In the genomic region with DNA sequence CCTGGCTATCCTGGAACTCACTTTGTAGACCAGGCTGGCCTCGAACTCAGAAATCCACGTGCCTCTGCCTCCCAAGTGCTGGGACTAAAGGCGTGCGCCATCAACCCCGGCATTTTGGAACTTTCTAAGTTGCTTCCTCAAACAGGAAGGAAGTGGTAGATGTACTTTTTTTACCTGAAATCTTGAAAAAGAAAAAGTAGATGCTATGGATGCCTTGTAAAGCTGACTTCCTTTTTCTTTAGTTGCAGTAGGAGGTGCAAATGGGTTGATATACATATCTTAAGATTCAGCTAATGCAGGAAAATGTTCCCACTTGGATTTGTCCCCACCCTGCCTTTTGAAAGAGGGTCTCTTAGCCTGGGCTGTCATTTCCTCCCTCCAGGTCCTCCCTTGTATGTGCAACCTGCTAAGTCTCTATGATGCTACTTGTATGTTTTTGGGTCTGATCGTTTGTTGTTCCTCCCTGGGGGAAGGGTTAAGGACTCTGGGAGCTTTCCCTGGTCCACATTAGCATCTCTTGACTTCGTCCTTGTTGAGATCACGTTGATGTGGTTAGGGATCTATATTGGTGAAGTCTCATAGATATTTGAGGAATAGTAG, we compare ENCODE assay signal across 10 mouse cellular contexts. TPM values are rescaled to one million over a fixed set of nuclear protein-coding genes. Genes with fewer than 3 reads are reported as not detected.
DNase-seq lines count a peak whose midpoint lies in the region; ATAC-seq and TF ChIP-seq lines count a peak whose summit lies in the region.
"Had no signal": no experiment of that assay in that cellular context is flagged by ENCODE, and none has a peak within 500 bp of the region (broad histone marks: within the 10 kb centered on the region; RNA-seq: fewer than 3 reads in every experiment).

No protein-coding gene starts in this region.

- peak overlapping the region; percentile 68 for H3K4me2 ChIP-seq in forebrain, embryonic 12.5 days
- no peak overlapping the region for H3K4me2 ChIP-seq in forebrain, postnatal 0 days (ENCODE audit: low read depth)
- peak overlapping the region; percentile 71 for H3K4me2 ChIP-seq in lung, embryonic 14.5 days
- H3K4me2 ChIP-seq in liver, embryonic 13.5 days, result peak overlapping the region; percentile 91
- no peak overlapping the region for H3K4me2 ChIP-seq in midbrain, embryonic 11.5 days

- peaks cover 11% of the 10 kb centered on the region for H3K4me1 ChIP-seq in forebrain, embryonic 12.5 days
- H3K4me1 ChIP-seq in forebrain, postnatal 0 days (ENCODE audit: insufficient read depth), result peaks cover 8% of the 10 kb centered on the region; the same call in 1 of the 2 replicates
- 0 out of 2 replicates have a peak, but pooled peaks cover 4% of the 10 kb centered on the region for H3K4me1 ChIP-seq in lung, embryonic 14.5 days (ENCODE audit: insufficient read depth)
- peaks cover 9 to 10% of the 10 kb centered on the region in 2 experiments for H3K4me1 ChIP-seq in ES-E14 (ENCODE audit: control insufficient read depth in 2 of 2, insufficient read depth in 2 of 2, low read length in 2 of 2, poor library complexity in 1 of 2)
- H3K4me1 ChIP-seq in liver, embryonic 13.5 days (replicated peaks), result peaks cover 53% of the 10 kb centered on the region
- H3K4me1 ChIP-seq in midbrain, embryonic 11.5 days (ENCODE audit: control insufficient read depth, insufficient read depth, low read length), result peaks cover 6% of the 10 kb centered on the region

- in situ Hi-C loops in ES-E14 (cut with MboI; ENCODE audit: low sequenced_read_pairs in 2 of 2, unreplicated experiment in 2 of 2), result no loop called here

- no peak overlapping the region for H3K4me3 ChIP-seq in forebrain, embryonic 12.5 days (replicated peaks)
- H3K4me3 ChIP-seq in forebrain, postnatal 0 days (ENCODE audit: low read depth, low read length), result no peak overlapping the region
- no peak overlapping the region for H3K4me3 ChIP-seq in lung, embryonic 14.5 days (ENCODE audit: low read depth, low read length)
- peak overlapping the region; percentile 35 to 89; a peak in 3 of 4 replicates for H3K4me3 ChIP-seq in ES-E14 (ENCODE audit: insufficient read depth in 1 of 2, low read depth in 1 of 2, low read length in 2 of 2, poor library complexity in 1 of 2, severe bottlenecking in 1 of 2)
- peak overlapping the region; percentile 88 for H3K4me3 ChIP-seq in liver, embryonic 13.5 days (replicated peaks)
- H3K4me3 ChIP-seq in midbrain, embryonic 11.5 days (ENCODE audit: low read depth, low read length), result no peak overlapping the region

- H3K27me3 ChIP-seq in forebrain, embryonic 12.5 days, result no peaks in the 10 kb centered on the region
- no peaks in the 10 kb centered on the region for H3K27me3 ChIP-seq in forebrain, postnatal 0 days (ENCODE audit: insufficient read depth, low read length)
- H3K27me3 ChIP-seq in lung, embryonic 14.5 days (ENCODE audit: insufficient read depth, low read length), result no peaks in the 10 kb centered on the region
- no peaks in the 10 kb centered on the region for H3K27me3 ChIP-seq in liver, embryonic 13.5 days
- H3K27me3 ChIP-seq in midbrain, embryonic 11.5 days (ENCODE audit: control insufficient read depth, insufficient read depth, low read length), result no peaks in the 10 kb centered on the region
- H3K27me3 ChIP-seq: hindbrain, embryonic 13.5 days had no signal

- no peak overlapping the region for H3K9ac ChIP-seq in forebrain, embryonic 12.5 days
- H3K9ac ChIP-seq in forebrain, postnatal 0 days, result no peak overlapping the region
- no peak overlapping the region for H3K9ac ChIP-seq in lung, embryonic 14.5 days
- no peak overlapping the region; the same call in 1 of the 2 replicates for H3K9ac ChIP-seq in ES-E14 (ENCODE audit: insufficient read depth, low read depth, low read length, poor library complexity, severe bottlenecking)
- H3K9ac ChIP-seq in liver, embryonic 13.5 days, result peak overlapping the region; percentile 95; the same call in 1 of the 2 replicates
- H3K9ac ChIP-seq in midbrain, embryonic 11.5 days (ENCODE audit: low read length), result no peak overlapping the region

- H3K9me3 ChIP-seq in forebrain, embryonic 12.5 days, result no peaks in the 10 kb centered on the region
- H3K9me3 ChIP-seq in forebrain, postnatal 0 days (ENCODE audit: low read length), result no peaks in the 10 kb centered on the region
- no peaks in the 10 kb centered on the region for H3K9me3 ChIP-seq in lung, embryonic 14.5 days (ENCODE audit: low read depth, low read length)
- H3K9me3 ChIP-seq in ES-E14 (ENCODE audit: control insufficient read depth, insufficient read depth, low read depth, low read length), result no peaks in the 10 kb centered on the region
- no peaks in the 10 kb centered on the region for H3K9me3 ChIP-seq in liver, embryonic 13.5 days (replicated peaks)
- H3K9me3 ChIP-seq in midbrain, embryonic 11.5 days (ENCODE audit: control insufficient read depth, low read length), result no peaks in the 10 kb centered on the region
- H3K9me3 ChIP-seq: hindbrain, embryonic 13.5 days had no signal

- peaks cover 35% of the 10 kb centered on the region for H3K36me3 ChIP-seq in forebrain, embryonic 12.5 days (replicated peaks)
- H3K36me3 ChIP-seq in forebrain, postnatal 0 days (ENCODE audit: insufficient read depth), result peaks cover 19% of the 10 kb centered on the region
- H3K36me3 ChIP-seq in lung, embryonic 14.5 days (ENCODE audit: insufficient read depth), result peaks cover 31% of the 10 kb centered on the region
- peaks cover 13% of the 10 kb centered on the region for H3K36me3 ChIP-seq in ES-E14 (ENCODE audit: control insufficient read depth, insufficient read depth, low read length, poor library complexity, severe bottlenecking)
- H3K36me3 ChIP-seq in liver, embryonic 13.5 days, result peaks cover 35% of the 10 kb centered on the region
- peaks cover 21% of the 10 kb centered on the region for H3K36me3 ChIP-seq in midbrain, embryonic 11.5 days (ENCODE audit: control insufficient read depth, insufficient read depth, low read length)

- no peak for TF ChIP-seq CTCF in forebrain, postnatal 0 days (IDR thresholded peaks at IDR 0.05; ENCODE audit: low read depth)
- no peak for TF ChIP-seq CTCF in lung, embryonic 14.5 days (IDR thresholded peaks at IDR 0.05; ENCODE audit: low read depth)

- no peak for ATAC-seq in forebrain, embryonic 12.5 days (ENCODE audit: low FRiP score)
- no peak for ATAC-seq in forebrain, postnatal 0 days
- ATAC-seq in lung, embryonic 14.5 days (ENCODE audit: insufficient read depth), result no peak
- ATAC-seq in liver, embryonic 13.5 days (ENCODE audit: low read depth), result no peak
- ATAC-seq in midbrain, embryonic 11.5 days (ENCODE audit: low FRiP score), result no peak

- no peak overlapping the region for H3K27ac ChIP-seq in forebrain, embryonic 12.5 days
- no peak overlapping the region for H3K27ac ChIP-seq in forebrain, postnatal 0 days (ENCODE audit: low read depth, low read length)
- H3K27ac ChIP-seq in lung, embryonic 14.5 days (ENCODE audit: low read depth), result no peak overlapping the region
- H3K27ac ChIP-seq in ES-E14 (ENCODE audit: insufficient read depth, low read depth, low read length, poor library complexity, severe bottlenecking), result no peak overlapping the region
- H3K27ac ChIP-seq in liver, embryonic 13.5 days, result no peak overlapping the region
- H3K27ac ChIP-seq in midbrain, embryonic 11.5 days (ENCODE audit: low read depth, low read length), result no peak overlapping the region
- H3K27ac ChIP-seq: hindbrain, embryonic 13.5 days had no signal

- DNase-seq in forebrain, postnatal 0 days, result no peak
- DNase-seq in lung, embryonic 14.5 days, result no peak
- no peak for DNase-seq in lung, postnatal 36 days
- no peak for DNase-seq in ES-E14 (ENCODE audit: low read depth, low spot score)
- no peak for DNase-seq in liver, embryonic 13.5 days
- DNase-seq in embryo, embryonic 10 days (ENCODE audit: low spot score), result no peak
- no peak for DNase-seq in midbrain, embryonic 11.5 days (ENCODE audit: low spot score, missing footprints)
- DNase-seq: lung, adult 2 months had no signal

- WGBS in forebrain, embryonic 12.5 days, result 94% methylated on average over 8 of the region's 8 CpGs
- WGBS in forebrain, postnatal 0 days, result 96% methylated on average over 8 of the region's 8 CpGs
- WGBS in lung, embryonic 14.5 days, result 94% methylated on average over 8 of the region's 8 CpGs
- WGBS in liver, embryonic 13.5 days (ENCODE audit: insufficient replicate concordance), result 75% methylated on average over 8 of the region's 8 CpGs
- WGBS in midbrain, embryonic 11.5 days, result 96% methylated on average over 8 of the region's 8 CpGs

TF ChIP-seq in ES-E14, 5 proteins besides CTCF, POLR2A, EP300 and RAD21:
- no peak for TF ChIP-seq ZC3H11A (IDR thresholded peaks at IDR 0.05; ENCODE audit: borderline replicate concordance, low read depth, low read length)
- no peak for TF ChIP-seq CHD2 (IDR thresholded peaks at IDR 0.05; ENCODE audit: low read depth, low read length)
- no peak for TF ChIP-seq MAFK (IDR thresholded peaks at IDR 0.05; ENCODE audit: insufficient read depth, low read depth, low read length)
- no peak for TF ChIP-seq HCFC1 (IDR thresholded peaks at IDR 0.05; ENCODE audit: borderline replicate concordance, insufficient read depth, low read length)
- no peak for TF ChIP-seq ZNF384 (IDR thresholded peaks at IDR 0.05; ENCODE audit: low read depth, low read length)

RNA-seq across cellular contexts. Expression of gene Zfp280b, which starts 1.7 kb away (rescaled TPM):
- polyA plus RNA-seq in forebrain, embryonic 12.5 days (2016; fragmentation: Nextera tagmentation; extraction: Ambion mirVana), result 26.1 and 26.7 TPM in 2 replicates
- total RNA-seq in forebrain, postnatal 0 days (2014; rRNA removed), result 5.8 and 7.9 TPM in 2 replicates
- 7.7 and 9.0 TPM in 2 replicates for polyA plus RNA-seq in forebrain, postnatal 0 days (2015; fragmentation: Nextera tagmentation; extraction: Ambion mirVana)
- 24.9 and 26.2 TPM in 2 replicates for polyA plus RNA-seq in lung, embryonic 14.5 days (2014; fragmentation: Nextera tagmentation; extraction: Ambion mirVana)
- total RNA-seq in ES-E14 (2012; rRNA removed), result 22.1 and 31.6 TPM in 2 replicates
- 12.7 and 15.9 TPM in 2 replicates for polyA plus RNA-seq in liver, embryonic 13.5 days (2015; fragmentation: Nextera tagmentation; extraction: Ambion mirVana)
- 33.2 and 34.3 TPM in 2 replicates for polyA plus RNA-seq in midbrain, embryonic 11.5 days (2014; fragmentation: Nextera tagmentation; extraction: Ambion mirVana)

Comparison
In these comparisons a context has a peak if more than half of its experiments do, and no peak if none do; other contexts are left out.
1. H3K4me2 ChIP-seq: peak in forebrain, embryonic 12.5 days (single experiment), lung, embryonic 14.5 days (single experiment) and liver, embryonic 13.5 days (single experiment); none in forebrain, postnatal 0 days (single experiment) and midbrain, embryonic 11.5 days (single experiment).
2. H3K4me3 ChIP-seq: peak in ES-E14 (2 of 2) and liver, embryonic 13.5 days (single experiment); none in forebrain, embryonic 12.5 days (single experiment), forebrain, postnatal 0 days (single experiment), lung, embryonic 14.5 days (single experiment) and midbrain, embryonic 11.5 days (single experiment).